Mouse (Mus musculus): ENCODE results near the gene Ubac2. TPM values are rescaled to one million over a fixed set of nuclear protein-coding genes. Genes with fewer than 3 reads are reported as not detected.
A peak's percentile ranks its signal among the peaks of the same experiment; 100 is the strongest.

Ubac2 gene
- total RNA-seq, 2 experiments from 2014 or later, result 35.4 to 36.5 TPM

GRCm38 (mm10) chr14:122008261-122008660, 129.8 kb downstream of the Ubac2 start:
- DNase-seq, result no peak

DNA sequence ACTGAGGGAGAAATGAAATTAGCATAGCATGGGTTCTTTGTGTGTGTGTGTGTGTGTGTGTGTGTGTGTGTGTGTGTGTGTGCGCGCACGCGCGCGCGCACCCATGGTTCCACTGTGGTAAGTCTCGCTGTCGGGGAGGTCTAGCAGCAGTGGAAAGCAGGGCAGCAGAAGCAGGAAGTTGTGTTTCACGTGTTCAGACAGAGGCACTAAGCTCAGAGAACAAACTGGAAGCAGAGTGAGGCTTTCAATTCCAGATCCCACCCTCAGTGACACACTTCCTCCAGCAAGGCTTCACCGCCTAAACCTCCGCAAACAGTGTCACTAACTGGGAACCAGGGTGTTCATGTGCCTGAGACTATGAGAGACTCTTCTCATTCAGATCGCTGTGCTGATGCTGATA, 131.1 kb downstream of the Ubac2 start:
- peak in 1 of 2 experiments; percentile 18 for DNase-seq

- no peak for DNase-seq
These were observed 131.9 kb downstream of the Ubac2 start for GRCm38 (mm10) chr14:122010301-122010700.

- no peak for DNase-seq
These were observed 133.3 kb downstream of the Ubac2 start for GRCm38 (mm10) chr14:122011768-122012167.

DNA sequence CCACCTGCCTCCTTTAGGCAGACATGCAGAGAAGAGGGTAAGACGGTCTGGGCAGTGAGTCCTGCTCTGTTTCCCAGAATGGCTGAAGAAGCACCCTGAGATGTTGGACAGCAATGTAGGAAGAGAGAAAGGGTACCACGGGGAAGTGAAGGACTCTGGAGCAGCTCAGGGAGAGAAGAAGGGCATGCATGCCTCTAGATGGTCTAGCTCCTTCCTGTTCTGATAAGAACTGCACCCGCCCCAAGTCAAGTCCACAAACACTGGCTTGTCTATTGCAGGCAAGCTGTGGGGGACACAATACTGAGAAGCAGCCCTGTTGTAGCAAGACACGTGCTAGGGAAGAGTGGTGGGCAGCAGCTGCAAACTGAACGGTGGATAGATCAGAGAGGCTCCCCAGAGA, 133.8 kb downstream of the Ubac2 start:
- no peak for DNase-seq

DNA sequence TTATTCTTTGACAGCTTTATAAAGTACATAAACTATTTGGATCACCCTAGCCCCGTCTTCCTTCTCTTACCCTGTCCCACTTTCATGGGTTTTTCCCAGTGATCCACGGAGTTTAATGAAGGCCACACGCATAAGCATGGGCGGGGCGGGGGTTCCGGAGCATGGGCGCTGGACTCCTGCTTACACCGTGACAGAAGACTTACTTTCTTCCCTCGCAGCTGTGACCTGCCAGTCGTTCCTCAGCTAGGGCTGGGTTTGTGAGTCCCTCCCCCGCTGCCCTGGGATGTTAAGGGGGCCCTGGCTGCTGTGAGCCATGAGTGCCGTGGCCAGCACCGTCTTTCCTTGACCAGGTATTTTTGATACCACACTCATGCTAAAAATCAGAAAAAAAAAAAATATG, 134.4 kb downstream of the Ubac2 start:
- DNase-seq, result no peak

DNA sequence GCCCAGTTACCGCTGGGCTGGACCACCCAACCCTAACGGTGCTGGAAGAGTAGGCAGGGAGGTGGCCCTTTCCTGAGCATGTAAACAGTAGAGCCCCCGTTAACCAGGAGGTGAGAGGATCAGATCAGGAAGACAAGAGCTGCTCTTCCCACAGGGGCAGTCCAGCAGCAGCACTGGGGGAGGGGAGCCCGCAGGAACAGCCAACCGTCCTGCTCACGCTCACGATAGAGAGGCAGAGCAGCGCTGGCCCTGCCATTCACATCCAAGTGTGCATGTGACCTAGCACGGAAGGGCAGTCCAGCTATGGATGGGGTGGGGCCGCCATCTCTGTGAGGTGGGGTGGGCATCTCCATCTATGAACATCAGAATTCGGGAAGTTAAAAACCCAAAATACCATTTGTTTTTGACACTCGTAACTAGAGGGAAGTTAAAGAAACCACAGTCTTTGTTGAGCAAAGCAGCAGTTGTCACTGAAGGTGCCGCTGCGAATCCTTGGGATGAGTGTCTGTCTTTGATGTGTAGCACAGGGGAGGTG, 135.1 kb downstream of the Ubac2 start:
- peak; percentile 12 to 39 for DNase-seq

- DNase-seq, result no peak
These were observed 139.5 kb downstream of the Ubac2 start for GRCm38 (mm10) chr14:122017958-122018357.

- no peak for DNase-seq
These were observed 141.0 kb downstream of the Ubac2 start for GRCm38 (mm10) chr14:122019389-122019788.

DNA sequence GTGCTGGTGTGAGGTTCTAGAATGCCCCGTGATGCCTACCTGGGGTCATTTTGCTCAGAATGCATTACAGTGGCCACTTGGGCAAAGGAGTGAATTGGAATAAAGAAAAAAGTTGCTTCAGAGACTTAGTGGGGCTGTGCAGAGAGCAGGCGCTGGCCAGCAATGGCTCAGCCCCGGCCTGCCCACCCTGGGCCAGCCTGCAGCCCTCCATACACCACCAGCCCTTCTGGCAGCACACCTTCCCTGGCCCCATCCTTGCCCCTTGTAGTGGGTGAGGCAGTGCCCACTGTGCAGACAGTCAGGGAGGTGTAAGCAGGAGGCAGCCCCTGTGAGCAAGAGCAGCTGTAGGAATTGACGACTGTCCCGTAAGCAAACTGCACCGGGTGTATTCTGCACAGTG, 142.1 kb downstream of the Ubac2 start:
- no peak for DNase-seq

GRCm38 (mm10) chr14:122023054-122023453, 144.6 kb downstream of the Ubac2 start:
- DNase-seq, result no peak

- DNase-seq, result no peak
These were observed 145.5 kb downstream of the Ubac2 start for GRCm38 (mm10) chr14:122023928-122024327.

DNA sequence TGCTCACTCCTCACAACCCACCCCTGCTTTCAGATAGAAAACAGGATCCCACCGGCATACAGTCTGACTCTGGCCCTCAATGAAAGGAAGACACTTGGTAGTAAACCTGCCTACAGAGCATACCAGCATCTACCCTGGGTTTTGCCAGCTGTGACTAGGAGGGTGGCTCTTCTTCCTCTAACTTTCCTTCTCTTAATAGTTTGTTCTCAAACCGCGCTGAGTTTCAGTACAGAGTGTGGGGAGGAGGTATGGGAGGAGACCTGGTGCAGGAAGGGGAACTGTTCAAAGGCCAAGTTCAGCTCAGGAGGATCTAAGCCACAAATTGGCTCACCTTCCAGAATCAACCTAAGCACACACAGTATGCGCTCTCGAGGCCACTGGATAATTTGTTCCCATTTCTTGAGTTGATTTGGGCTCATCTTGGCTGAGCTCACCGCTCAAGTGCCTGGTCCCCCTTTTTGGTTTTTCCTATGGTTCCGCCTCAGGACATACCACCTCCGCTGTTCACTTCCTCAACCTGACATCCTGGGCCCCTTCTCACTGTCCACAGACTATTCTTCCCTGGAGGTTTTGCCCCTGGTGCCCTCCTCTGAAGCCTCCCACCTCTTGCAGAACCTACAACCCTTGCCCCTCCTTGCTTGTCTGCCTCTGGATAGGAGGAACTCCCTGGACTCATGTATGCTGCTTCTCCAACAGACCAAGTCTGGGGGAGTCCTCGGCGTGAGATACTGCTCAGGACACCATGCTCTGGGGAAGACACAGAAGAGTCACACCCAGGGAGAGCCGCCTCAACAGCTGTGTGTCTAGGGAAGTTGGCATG, 150.7 kb downstream of the Ubac2 start:
- no peak for DNase-seq

- DNase-seq, result no peak
These were observed 151.4 kb downstream of the Ubac2 start for GRCm38 (mm10) chr14:122029851-122030250.

- no peak for DNase-seq
These were observed 153.6 kb downstream of the Ubac2 start for GRCm38 (mm10) chr14:122032045-122032444.

DNA sequence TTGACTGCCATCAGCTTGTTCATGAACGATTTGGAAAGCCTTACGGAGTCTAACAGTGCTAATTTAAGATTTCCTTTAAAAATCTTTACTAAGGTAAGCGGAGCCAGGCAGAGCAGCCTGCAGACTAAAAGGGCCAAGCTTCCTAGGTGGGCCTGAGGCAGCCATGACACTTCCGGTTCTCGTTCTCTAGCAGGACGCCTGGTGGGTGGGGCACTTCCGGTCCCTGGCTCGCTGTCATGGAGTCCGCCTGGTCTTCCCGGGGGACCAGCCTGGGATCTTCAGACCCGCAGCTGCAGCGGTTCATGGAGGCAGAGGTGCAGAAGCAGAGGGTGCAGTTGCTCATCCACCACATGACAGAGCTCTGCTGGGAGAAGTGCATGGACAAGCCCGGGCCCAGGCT, 156.0 kb downstream of the Ubac2 start, which contains the start of gene Timm8a2:
Gene Timm8a2 (plus strand): TSS at position 224 of the 400 bp plus-strand sequence.
- DNase-seq, result no peak

GRCm38 (mm10) chr14:122035181-122035580, 156.8 kb downstream of the Ubac2 start:
- DNase-seq, result no peak

DNA sequence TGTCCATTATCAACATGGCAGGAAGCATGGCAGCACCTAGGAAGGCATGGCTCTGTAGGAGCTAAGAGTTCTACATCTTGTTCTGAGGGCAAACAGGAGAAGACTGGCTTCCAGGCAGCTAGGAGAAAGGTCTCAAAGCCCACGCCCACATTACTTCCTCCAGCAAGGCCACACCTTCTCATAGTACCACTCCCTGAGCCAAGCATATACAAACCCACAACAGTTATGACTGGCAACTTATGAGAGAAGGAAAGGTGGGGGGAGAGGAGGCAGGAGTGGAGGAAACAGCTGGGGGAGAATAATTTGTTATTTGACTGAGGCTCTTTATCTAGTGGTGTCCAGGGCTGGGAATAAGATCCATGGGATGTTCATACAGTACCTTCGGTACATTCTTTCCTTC, 157.4 kb downstream of the Ubac2 start:
- no peak for DNase-seq

- DNase-seq, result no peak
These were observed 160.6 kb downstream of the Ubac2 start for GRCm38 (mm10) chr14:122038874-122039647.

GRCm38 (mm10) chr14:122041413-122041825, 163.0 kb downstream of the Ubac2 start:
- no peak for DNase-seq

DNA sequence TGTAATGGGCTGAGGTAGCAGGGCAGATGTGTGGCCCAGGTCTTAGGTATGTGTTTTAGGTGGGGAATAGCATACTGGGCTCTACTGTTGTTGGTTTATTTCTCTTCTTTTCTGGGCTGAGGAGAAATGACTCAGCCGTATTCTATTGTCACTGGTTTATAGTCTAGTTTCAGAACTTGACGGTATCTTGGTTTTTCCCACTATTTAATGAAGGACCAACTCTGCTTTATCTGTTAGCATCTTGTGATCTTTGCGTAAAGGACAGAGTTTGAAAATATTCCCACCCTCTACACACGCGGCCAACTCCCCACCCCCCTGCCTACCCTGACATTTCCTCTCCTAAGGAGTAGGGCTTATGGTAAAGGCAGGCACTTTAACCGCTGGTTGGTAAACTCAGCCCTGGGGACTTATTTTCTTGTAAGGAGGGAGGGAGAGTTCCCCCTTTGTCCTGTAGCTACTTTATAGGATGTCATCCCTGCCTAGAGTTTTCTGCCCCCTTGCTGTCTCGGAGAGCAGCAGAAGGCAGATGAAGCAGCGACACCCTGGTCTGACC, 163.8 kb downstream of the Ubac2 start:
- no peak for DNase-seq

- DNase-seq, result no peak
These were observed 169.4 kb downstream of the Ubac2 start for GRCm38 (mm10) chr14:122047784-122048183.

- no peak for DNase-seq
These were observed 170.4 kb downstream of the Ubac2 start for GRCm38 (mm10) chr14:122048816-122049215.
